Mouse (Mus musculus): ENCODE data around the gene Rgs6. TPM values are rescaled to one million over a fixed set of nuclear protein-coding genes. Genes with fewer than 3 reads are reported as not detected.

The Rgs6 gene
- polyA plus RNA-seq, 1 experiment, result 0.14 TPM

- Histone ChIP-seq H3K27me3 (ENCODE audit: control insufficient read depth, insufficient read depth, low read length) (no peaks in the 10 kb centered on the region), H3K4me3 (ENCODE audit: extremely low read depth, insufficient read depth, insufficient read length) (no peak overlapping the region), H3K36me3 (ENCODE audit: control insufficient read depth, insufficient read depth, low read length) (no peaks in the 10 kb centered on the region), H3K4me1 (ENCODE audit: control insufficient read depth, insufficient read depth, insufficient read length) (no peaks in the 10 kb centered on the region), H3K27ac (ENCODE audit: insufficient read depth, low read length) (no peak overlapping the region)
- 77% methylated on average over 3 of the region's 3 CpGs for WGBS
- no peak for DNase-seq (ENCODE audit: low read depth in 1 of 2, low spot score in 2 of 2)
- TF ChIP-seq POLR2A (IDR thresholded peaks at IDR 0.05; ENCODE audit: low read depth, low read length), result no peak
- no peak for TF ChIP-seq CTCF (IDR thresholded peaks at IDR 0.05; ENCODE audit: extremely low read depth, insufficient read depth, insufficient read length, insufficient replicate concordance)
Observed at GRCm38 (mm10) chr12:82744826-82745225, 156.7 kb downstream of the Rgs6 start.

GRCm38 (mm10) chr12:82747099-82747498 lies 159.0 kb downstream of the Rgs6 start:
- no peak for TF ChIP-seq CTCF (IDR thresholded peaks at IDR 0.05; ENCODE audit: extremely low read depth, insufficient read depth, insufficient read length, insufficient replicate concordance)
- no peak for TF ChIP-seq POLR2A (IDR thresholded peaks at IDR 0.05; ENCODE audit: low read depth, low read length)
- no peaks in the 10 kb centered on the region for H3K36me3 ChIP-seq (ENCODE audit: control insufficient read depth, insufficient read depth, low read length)
- H3K4me1 ChIP-seq (ENCODE audit: control insufficient read depth, insufficient read depth, insufficient read length), result no peaks in the 10 kb centered on the region
- no peak for DNase-seq (ENCODE audit: low read depth in 1 of 2, low spot score in 2 of 2)
- 52% methylated on average over 4 of the region's 4 CpGs for WGBS
- no peaks in the 10 kb centered on the region for H3K27me3 ChIP-seq (ENCODE audit: control insufficient read depth, insufficient read depth, low read length)
- H3K4me3 ChIP-seq (ENCODE audit: extremely low read depth, insufficient read depth, insufficient read length), result no peak overlapping the region
- no peak overlapping the region for H3K27ac ChIP-seq (ENCODE audit: insufficient read depth, low read length)

- 82% methylated on average over 2 of the region's 2 CpGs for WGBS
- no peak for DNase-seq (ENCODE audit: low read depth in 1 of 2, low spot score in 2 of 2)
- H3K27me3 ChIP-seq (ENCODE audit: control insufficient read depth, insufficient read depth, low read length), result no peaks in the 10 kb centered on the region
- H3K27ac ChIP-seq (ENCODE audit: insufficient read depth, low read length), result no peak overlapping the region
- H3K36me3 ChIP-seq (ENCODE audit: control insufficient read depth, insufficient read depth, low read length), result no peaks in the 10 kb centered on the region
- no peaks in the 10 kb centered on the region for H3K4me1 ChIP-seq (ENCODE audit: control insufficient read depth, insufficient read depth, insufficient read length)
- TF ChIP-seq CTCF (IDR thresholded peaks at IDR 0.05; ENCODE audit: extremely low read depth, insufficient read depth, insufficient read length, insufficient replicate concordance), result no peak
- TF ChIP-seq POLR2A (IDR thresholded peaks at IDR 0.05; ENCODE audit: low read depth, low read length), result no peak
- H3K4me3 ChIP-seq (ENCODE audit: extremely low read depth, insufficient read depth, insufficient read length), result no peak overlapping the region
Observed at GRCm38 (mm10) chr12:82751846-82752245, 163.8 kb downstream of the Rgs6 start.

GRCm38 (mm10) chr12:82754501-82754900 lies 166.4 kb downstream of the Rgs6 start:
- H3K27ac ChIP-seq (ENCODE audit: insufficient read depth, low read length), result no peak overlapping the region
- no peaks in the 10 kb centered on the region for H3K36me3 ChIP-seq (ENCODE audit: control insufficient read depth, insufficient read depth, low read length)
- no peaks in the 10 kb centered on the region for H3K4me1 ChIP-seq (ENCODE audit: control insufficient read depth, insufficient read depth, insufficient read length)
- 41% methylated on average over 3 of the region's 3 CpGs for WGBS
- no peak for TF ChIP-seq CTCF (IDR thresholded peaks at IDR 0.05; ENCODE audit: extremely low read depth, insufficient read depth, insufficient read length, insufficient replicate concordance)
- TF ChIP-seq POLR2A (IDR thresholded peaks at IDR 0.05; ENCODE audit: low read depth, low read length), result no peak
- DNase-seq (ENCODE audit: low read depth in 1 of 2, low spot score in 2 of 2), result no peak
- no peak overlapping the region for H3K4me3 ChIP-seq (ENCODE audit: extremely low read depth, insufficient read depth, insufficient read length)
- no peaks in the 10 kb centered on the region for H3K27me3 ChIP-seq (ENCODE audit: control insufficient read depth, insufficient read depth, low read length)

- no peak for DNase-seq (ENCODE audit: low read depth in 1 of 2, low spot score in 2 of 2)
- Histone ChIP-seq H3K4me1 (ENCODE audit: control insufficient read depth, insufficient read depth, insufficient read length) (no peaks in the 10 kb centered on the region), H3K4me3 (ENCODE audit: extremely low read depth, insufficient read depth, insufficient read length) (no peak overlapping the region), H3K27me3 (ENCODE audit: control insufficient read depth, insufficient read depth, low read length) (no peaks in the 10 kb centered on the region), H3K36me3 (ENCODE audit: control insufficient read depth, insufficient read depth, low read length) (no peaks in the 10 kb centered on the region), H3K27ac (ENCODE audit: insufficient read depth, low read length) (no peak overlapping the region)
- TF ChIP-seq CTCF (IDR thresholded peaks at IDR 0.05; ENCODE audit: extremely low read depth, insufficient read depth, insufficient read length, insufficient replicate concordance), result no peak
- TF ChIP-seq POLR2A (IDR thresholded peaks at IDR 0.05; ENCODE audit: low read depth, low read length), result no peak
- 52% methylated on average over 6 of the region's 6 CpGs for WGBS
Observed at GRCm38 (mm10) chr12:82756756-82757155, 168.7 kb downstream of the Rgs6 start.

GRCm38 (mm10) chr12:82757367-82757766 lies 169.3 kb downstream of the Rgs6 start:
- Histone ChIP-seq H3K27me3 (ENCODE audit: control insufficient read depth, insufficient read depth, low read length) (no peaks in the 10 kb centered on the region), H3K36me3 (ENCODE audit: control insufficient read depth, insufficient read depth, low read length) (no peaks in the 10 kb centered on the region), H3K27ac (ENCODE audit: insufficient read depth, low read length) (no peak overlapping the region), H3K4me3 (ENCODE audit: extremely low read depth, insufficient read depth, insufficient read length) (no peak overlapping the region), H3K4me1 (ENCODE audit: control insufficient read depth, insufficient read depth, insufficient read length) (no peaks in the 10 kb centered on the region)
- WGBS, result 83% methylated on average over 1 of the region's 1 CpGs
- no peak for DNase-seq (ENCODE audit: low read depth in 1 of 2, low spot score in 2 of 2)
- TF ChIP-seq POLR2A (IDR thresholded peaks at IDR 0.05; ENCODE audit: low read depth, low read length), result no peak
- TF ChIP-seq CTCF (IDR thresholded peaks at IDR 0.05; ENCODE audit: extremely low read depth, insufficient read depth, insufficient read length, insufficient replicate concordance), result no peak

- no peak for TF ChIP-seq POLR2A (IDR thresholded peaks at IDR 0.05; ENCODE audit: low read depth, low read length)
- H3K4me1 ChIP-seq (ENCODE audit: control insufficient read depth, insufficient read depth, insufficient read length), result no peaks in the 10 kb centered on the region
- DNase-seq (ENCODE audit: low read depth in 1 of 2, low spot score in 2 of 2), result no peak
- no peak overlapping the region for H3K4me3 ChIP-seq (ENCODE audit: extremely low read depth, insufficient read depth, insufficient read length)
- no peaks in the 10 kb centered on the region for H3K27me3 ChIP-seq (ENCODE audit: control insufficient read depth, insufficient read depth, low read length)
- no peaks in the 10 kb centered on the region for H3K36me3 ChIP-seq (ENCODE audit: control insufficient read depth, insufficient read depth, low read length)
- WGBS, result 86% methylated on average over 2 of the region's 2 CpGs
- no peak overlapping the region for H3K27ac ChIP-seq (ENCODE audit: insufficient read depth, low read length)
Observed at GRCm38 (mm10) chr12:82762046-82762445, 174.0 kb downstream of the Rgs6 start.

All from spleen, adult 2 months (tissue).